Mouse (Mus musculus): ENCODE measurements at regions not wholly inside any gene's neighbourhood (a gene's known extent, or its start where the extent isn't known, plus 50 kb on each side); places are given as distances from the start of the nearest gene placed in this dataset.

DNA sequence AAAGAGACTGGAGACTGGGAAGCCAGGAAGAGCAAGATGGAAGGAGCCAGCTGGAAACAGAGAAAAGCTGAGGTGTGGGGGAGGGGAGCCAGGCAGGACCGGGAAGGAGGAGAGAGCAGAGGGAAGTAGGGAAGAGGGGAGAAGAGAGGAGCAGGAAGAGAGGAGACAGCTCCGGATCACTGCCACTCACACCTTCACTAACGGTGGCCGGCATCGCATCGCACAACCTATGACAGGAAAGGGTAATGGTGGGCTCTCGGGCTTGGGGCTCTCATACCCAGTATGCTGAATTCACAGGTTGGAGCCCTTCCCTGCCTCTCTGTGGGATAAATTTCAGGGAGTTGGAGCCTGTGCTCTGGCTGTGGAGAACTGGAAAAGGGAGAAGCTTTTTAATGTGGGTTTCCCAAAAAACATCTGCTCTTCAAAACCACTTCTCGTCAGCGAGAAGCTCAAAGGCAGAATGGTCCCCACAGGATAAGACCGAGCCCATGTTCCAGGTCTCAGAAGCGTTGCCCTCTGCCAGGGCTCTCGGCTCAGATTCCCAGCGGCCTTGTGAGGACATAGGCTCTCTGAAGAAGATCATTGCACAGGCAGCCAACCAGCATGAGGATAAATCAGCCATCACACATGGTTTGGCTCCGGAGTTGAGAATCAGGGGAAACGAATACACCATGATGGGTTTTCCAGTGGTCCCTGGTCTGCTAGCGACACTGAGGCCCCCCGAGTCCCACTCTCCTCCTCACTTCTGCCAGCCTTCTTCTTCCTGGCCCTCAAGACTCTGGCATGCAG, 53.8 kb upstream of the Coro2b start:
- intact Hi-C loops (cut with DNase I), result no loop called here
- DNase-seq, result peak; percentile 53 to 57

DNA sequence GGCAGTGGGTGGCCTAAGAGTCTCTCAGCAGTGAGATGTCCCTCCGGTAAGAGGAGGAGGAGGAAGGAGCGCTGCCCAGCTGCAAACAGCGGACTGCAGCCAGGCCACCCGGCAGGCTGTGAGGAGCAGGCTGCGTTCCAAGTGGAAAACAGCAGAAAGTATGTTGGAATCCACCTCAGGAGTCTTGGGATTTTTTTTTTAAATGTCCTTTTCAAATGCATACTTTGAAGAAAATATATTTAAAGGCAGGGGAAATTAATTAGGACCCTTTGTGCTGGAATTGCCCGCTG, 54.3 kb upstream of the Coro2b start:
- intact Hi-C loops (cut with DNase I), result no loop called here
- peak in 1 of 2 experiments; percentile 45 for DNase-seq

DNA sequence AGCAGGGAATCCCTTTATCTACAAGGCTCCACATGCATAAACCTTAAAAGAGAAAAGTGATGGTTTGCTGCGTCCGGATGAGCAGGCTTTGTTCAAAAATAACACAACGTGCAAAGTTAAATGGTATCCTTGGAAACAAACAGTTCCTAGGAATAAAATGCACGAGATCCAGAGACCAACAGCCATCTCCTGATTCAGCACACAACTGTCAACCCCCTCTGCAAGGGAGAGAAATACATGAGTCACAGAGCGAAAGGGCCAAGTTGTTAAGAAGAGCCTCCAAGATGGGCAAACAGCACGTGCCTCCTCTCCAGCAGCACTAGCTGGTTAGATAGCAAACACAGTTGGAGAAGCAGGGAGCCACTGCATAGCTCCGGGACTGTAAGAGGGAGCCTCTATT, 61.2 kb upstream of the Coro2b start:
- no peak for DNase-seq
- intact Hi-C loops (cut with DNase I), result no loop called here

DNA sequence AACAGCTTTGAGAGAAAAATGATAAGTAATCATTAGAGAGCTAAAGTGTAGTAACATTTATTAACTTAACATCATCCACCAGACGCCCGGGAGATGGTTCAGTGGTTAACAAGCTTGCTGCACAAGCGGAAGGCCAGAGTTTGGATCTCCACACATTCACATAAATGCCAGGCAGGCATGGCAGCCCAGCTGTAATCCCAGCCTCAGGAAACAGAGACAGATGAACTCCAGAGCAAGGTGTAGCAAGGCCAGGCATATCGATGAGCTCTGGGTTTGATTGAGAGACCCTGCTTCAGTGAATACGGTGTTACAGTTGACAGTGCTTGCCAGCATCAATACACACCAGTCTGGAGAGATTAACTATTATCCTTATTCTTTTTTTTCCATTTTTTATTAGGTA, 62.1 kb upstream of the Coro2b start:
- DNase-seq, result no peak
- intact Hi-C loops (cut with DNase I), result no loop called here

DNA sequence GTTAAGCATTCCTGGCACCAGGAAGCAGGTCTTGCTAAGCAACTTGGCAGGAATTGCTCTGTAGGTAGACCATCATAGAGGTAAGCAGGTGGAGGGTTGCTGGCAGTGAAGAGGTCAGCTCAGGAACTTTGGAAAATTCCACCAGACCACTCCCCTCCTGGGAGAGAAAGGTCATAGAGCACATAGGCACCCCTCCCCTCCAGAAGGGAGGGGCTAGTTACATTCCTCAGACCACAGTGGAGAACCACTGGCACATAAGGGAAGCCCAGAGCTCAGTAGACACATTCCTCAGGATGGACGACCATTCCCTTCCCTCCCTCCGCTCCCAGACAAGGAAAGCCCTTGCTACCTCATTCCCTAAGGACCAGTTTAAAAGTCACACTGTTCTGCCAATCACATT, 67.1 kb upstream of the Itga11 start:
- no peak for DNase-seq
- intact Hi-C loops (cut with DNase I), result no loop called here

DNA sequence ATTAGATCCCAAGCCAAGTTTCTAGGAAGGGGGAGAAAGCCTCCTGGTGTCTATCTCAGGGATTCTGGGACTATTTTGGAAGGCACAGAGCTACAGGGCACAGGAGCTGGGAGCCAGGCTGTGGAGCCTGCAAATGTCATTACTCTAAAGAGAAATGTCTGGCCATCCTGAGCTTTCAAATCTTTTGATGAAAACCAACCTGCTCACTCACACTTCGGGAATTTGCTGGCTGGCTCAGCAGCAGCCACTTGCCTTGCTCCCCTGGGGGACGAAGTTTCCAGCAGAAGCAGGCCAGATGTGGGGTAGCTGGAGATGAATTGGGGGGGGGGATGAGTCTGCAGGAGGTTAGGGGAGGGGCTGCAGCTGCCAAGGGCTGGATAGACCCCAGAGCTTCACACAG, 66.2 kb upstream of the Itga11 start:
- intact Hi-C loops (cut with DNase I), result no loop called here
- DNase-seq, result peak in 1 of 2 experiments; percentile 39

DNA sequence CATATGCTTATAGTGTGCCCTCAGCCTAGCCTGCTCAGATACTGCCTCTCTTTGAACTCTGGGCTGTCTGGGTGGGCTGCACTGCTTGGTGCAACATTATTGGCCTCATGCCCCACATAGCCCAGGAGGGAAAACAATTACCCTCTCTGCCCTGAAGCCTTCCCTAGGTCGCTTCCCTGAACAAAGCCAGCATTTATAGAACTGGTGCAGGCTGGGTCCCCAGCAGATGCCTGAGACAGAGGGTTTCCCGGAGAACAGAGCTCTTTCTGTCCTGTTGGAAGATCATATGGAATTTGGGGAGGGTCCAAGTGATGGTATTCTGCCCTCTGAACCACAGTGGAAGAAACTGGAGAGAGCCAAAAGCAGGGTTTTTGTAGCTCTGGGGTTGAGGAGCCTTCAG, 64.6 kb upstream of the Itga11 start:
- intact Hi-C loops (cut with DNase I), result no loop called here
- DNase-seq, result no peak

DNA sequence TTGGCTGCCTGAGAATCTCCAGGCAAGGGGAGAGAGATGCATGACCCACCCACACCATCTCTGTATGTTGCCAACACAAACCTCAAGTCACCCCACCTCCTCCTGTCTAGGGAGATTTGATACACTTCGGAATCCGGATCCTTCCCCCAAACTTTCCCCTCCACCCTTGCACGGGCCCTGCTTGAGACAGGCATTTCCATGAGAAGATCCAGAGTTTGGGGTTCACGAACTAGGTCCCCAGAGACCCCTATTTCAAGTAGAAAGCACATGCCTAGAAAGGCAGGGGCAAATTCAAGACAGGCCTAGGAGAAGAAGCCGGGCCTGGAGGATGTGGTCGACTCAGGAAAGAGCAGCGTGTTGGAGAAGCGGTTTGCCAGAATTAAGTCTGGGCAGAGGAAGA, 63.8 kb upstream of the Itga11 start:
- intact Hi-C loops (cut with DNase I), result no loop called here
- DNase-seq, result no peak

DNA sequence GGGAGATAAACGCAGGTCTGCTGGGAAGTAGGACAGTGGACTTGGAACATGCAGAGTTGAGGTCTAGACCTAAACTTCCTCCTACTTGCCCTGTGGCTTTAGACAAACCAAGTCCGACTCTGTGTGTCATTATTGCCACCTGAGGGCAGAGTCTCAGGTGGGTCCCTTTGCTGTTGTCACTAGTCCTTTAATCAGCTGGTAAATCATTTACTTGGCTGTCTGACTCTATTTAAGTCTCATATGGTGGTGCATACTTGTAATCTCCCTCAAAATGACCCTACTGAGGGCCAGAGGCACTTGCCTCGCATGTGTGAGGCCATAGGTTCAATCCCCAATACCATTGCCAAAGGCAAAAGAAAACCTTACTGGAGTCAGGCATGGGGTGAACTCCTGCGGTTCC, 62.7 kb upstream of the Itga11 start:
- intact Hi-C loops (cut with DNase I), result no loop called here
- DNase-seq, result no peak

DNA sequence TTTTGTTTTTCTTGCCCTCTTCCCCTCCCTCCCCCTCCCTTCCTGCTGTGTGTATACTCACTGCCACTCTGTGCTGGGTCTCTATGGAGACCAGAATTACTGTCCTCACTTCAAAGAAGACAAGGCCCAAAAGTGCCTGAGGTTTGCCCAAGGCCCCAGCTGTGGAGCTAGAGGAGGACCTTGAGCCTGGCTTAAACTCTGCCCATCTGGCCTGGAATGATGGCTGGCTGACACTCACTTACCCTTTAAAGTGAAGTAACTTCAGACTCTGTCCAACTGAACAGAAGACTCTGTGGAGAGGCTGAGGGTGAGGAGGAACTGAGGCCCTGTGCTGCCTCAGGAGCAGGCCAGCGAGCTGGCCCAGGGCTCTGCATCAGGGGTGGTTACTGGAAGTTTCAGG, 61.8 kb upstream of the Itga11 start:
- intact Hi-C loops (cut with DNase I), result no loop called here

DNA sequence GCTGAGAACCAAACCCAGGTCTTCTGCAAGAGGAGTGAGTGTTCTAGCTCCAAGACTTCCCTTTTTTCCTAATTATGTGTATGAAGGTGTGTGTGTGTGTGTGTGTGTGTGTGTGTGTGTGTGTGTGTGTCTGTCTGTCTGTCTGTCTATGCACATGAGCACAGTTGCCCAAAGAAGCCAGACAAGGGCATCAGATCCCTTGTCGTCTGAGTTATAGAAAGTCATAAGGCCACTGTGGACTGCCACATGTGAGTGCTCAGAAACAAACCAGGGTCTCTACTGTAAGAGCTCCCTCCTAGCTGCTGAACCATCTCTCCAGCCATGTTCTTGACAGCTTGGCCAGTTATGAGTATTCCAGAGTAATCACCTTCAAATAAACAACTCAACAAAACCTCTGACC, 58.6 kb upstream of the Itga11 start:
- intact Hi-C loops (cut with DNase I), result no loop called here
- no peak for DNase-seq

More for the DNA sequence above, 61.8 kb upstream of the Itga11 start:
- DNase-seq, result no peak

DNA sequence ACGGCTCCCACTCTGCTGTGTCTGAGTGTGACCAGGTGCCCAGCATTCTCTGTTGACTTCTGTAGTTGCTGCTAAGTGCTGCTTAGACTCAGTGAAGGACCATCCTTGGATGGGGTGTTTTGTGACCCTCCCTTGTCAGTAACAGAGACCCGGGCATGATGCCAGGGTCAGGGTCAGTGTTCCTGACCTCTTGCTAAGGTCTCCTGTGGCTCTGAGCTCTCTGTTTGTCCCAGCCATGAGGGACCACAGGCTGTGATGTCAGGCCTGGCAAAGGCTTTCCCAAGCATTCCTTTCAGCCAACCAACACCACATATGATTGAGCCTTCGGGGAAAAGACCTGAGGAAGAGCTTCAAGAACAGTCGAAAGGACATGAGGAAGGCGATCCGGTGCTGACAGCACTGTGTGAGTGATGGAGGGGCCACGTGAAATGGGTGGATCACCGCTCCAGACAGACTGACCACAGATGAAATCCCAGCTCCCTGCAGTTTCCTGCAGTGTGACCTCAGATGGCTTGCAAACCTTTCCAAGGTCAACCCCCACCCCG, 56.7 kb upstream of the Itga11 start:
- no peak for DNase-seq
- intact Hi-C loops (cut with DNase I), result no loop called here

DNA sequence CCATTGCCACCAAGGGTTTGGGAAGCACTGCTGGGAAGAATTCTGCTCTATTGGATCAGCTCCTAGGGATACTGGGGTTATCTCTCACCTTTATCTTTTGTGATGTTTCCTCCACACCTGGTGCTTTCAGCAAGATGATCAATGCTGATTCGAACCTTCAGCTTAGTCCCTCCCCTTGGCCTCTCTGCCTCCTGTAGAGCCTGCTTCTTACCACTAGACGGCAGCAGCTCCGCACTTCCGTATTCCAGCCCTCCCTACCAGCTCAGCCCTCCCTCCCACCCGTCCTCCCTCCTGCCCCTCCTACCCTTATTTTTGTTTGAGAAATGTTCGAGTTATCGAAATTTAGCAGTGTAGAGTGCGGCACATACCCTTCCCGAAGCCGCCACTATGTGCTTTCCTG, 55.5 kb upstream of the Itga11 start:
- peak in 1 of 2 experiments; percentile 10 for DNase-seq
- intact Hi-C loops (cut with DNase I), result no loop called here

DNA sequence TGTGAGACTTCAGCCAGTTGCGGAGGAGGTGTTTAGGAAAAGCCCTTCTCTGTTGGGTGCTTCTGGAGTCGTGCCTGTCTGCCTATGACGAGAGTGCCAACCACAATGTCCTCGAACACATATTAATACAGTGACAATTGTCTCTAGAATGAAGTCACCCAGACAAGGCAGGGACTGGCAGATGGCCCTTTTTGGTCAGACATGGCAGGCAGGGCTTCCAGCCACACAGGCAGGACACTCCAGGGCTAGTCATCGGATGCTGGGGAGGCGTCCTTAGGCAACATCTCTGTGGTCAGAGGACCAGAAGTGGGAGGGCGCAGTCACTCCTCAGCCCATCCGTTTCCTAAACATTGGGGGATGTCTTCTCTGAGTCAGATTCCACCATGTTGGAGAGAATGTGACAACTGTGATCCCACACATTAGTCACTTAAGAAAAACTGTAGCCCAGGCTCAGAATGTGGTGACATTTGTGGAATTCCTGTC, 53.0 kb upstream of the Itga11 start:
- DNase-seq, result no peak
- intact Hi-C loops (cut with DNase I), result loop anchor here (5.0 kb wide), 1 partner anchor 153 kb away; no protein-coding TSS in a partner anchor

DNA sequence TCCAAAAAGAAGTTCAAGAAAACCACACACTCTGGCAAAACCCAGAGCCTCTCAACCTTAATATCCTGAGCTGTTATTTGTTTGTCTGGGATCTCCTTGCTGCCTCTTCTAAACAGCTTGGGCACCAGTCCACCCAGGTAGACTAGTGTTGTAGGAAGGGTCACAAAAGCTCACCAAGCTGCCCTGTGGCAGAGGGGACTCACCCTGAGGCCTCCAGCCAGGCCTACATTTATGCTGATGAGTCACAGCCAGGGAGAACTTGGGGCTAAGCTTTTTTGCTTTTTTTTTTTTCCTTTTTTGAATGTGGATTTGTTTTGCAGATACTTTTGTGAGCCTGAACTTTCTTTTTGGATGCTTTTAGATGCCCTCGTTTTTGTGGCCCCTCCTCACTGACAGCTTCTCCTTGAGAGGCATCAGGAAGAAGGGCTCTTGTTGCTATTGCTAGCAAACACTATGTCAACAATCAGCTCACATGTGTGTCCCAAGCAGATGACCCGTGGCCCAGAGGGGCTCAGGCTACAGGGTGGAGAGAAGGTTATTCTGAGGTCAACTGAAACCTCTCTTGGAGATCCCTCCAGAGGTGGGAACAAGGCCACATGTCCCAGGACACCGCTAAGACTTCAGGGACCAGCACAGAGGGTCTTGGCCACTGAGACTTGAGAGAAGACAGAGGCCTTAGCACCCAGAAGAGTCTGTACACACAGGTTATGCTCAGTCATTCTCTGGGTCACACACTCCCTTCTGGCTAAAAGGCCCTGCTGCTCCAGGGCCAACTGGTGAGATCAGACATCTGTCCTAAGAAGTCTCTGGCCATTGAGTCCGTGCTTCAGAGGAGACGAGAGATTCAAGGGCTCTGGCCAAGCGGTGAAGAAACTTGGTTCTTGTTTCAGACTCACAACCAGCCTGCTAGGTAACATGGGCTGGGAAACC, 50.3 kb upstream of the Itga11 start:
- intact Hi-C loops (cut with DNase I), result loop anchor here (5.0 kb wide), 1 partner anchor 150 kb away; no protein-coding TSS in a partner anchor
- peak; percentile 51 to 58 for DNase-seq

All from gastrocnemius, postnatal 36 days (tissue).